Mouse (Mus musculus) bone marrow, adult 2 months (tissue): ENCODE results near the gene Kdm6a.

Source experiments
- CTCF ChIP-seq: fragments of 200-500 bp; IDR thresholded peaks from 2 replicates; pipeline ENCODE4 v1.5.1; 2011; ENCODE audit warnings: low read length, control low read depth; ENCODE audit not compliant: control insufficient read depth, insufficient read depth
- POLR2A ChIP-seq: fragments of 200-500 bp; IDR thresholded peaks from 2 replicates; pipeline ENCODE4 v1.6.1; 2011; ENCODE audit warnings: low read depth, mild to moderate bottlenecking, control low read depth, low read length, borderline replicate concordance; ENCODE audit not compliant: control insufficient read depth

GRCm38 (mm10) chrX:18239572-18239971 lies 77.2 kb downstream of the Kdm6a start:
- TF ChIP-seq CTCF (no peak), POLR2A (no peak)
